Mouse (Mus musculus) neutrophil, adult 5-6 weeks (primary cell): ENCODE results near the gene Srp72. TPM values are rescaled to one million over a fixed set of nuclear protein-coding genes. Genes with fewer than 3 reads are reported as not detected.

Experiments
- ATAC-seq: fragments of 151-379, 151-347 bp; 2 replicates; pipeline ENCODE4 v1.8.0; 2017; ENCODE audit warnings: mild to moderate bottlenecking, moderate TSS enrichment; ENCODE audit not compliant: insufficient number of reproducible peaks, poor library complexity, low FRiP score, severe bottlenecking; ENCODE audit errors: extremely low read depth
- total RNA-seq: library from RNA; stranded (forward); fragments of 200-1000 nt; gene quantifications from 2 replicates; pipeline ENCODE4 v1.2.3, GENCODE M21; 2017

Gene Srp72
- total RNA-seq: 91.1 and 109 TPM in 2 replicates

- ATAC-seq: peak; percentile 95
Observed at GRCm38 (mm10) chr5:76974554-76975285, at the start of gene Srp72. Srp72 (plus strand) TSS chr5:76974683.

GRCm38 (mm10) chr5:76928124-76928832 lies 46.2 kb upstream of the Srp72 start:
- ATAC-seq: no peak

GRCm38 (mm10) chr5:76929180-76929877 lies 45.2 kb upstream of the Srp72 start:
- ATAC-seq: no peak

- ATAC-seq: no peak
Observed at GRCm38 (mm10) chr5:76939717-76940116, 34.8 kb upstream of the Srp72 start.

- ATAC-seq: no peak
Observed at GRCm38 (mm10) chr5:76941975-76942374, 32.5 kb upstream of the Srp72 start.

GRCm38 (mm10) chr5:76942505-76942904 lies 32.0 kb upstream of the Srp72 start:
- no peak for ATAC-seq

- no peak for ATAC-seq
Observed at GRCm38 (mm10) chr5:76944965-76945677, 29.4 kb upstream of the Srp72 start.

GRCm38 (mm10) chr5:76945678-76946033 lies 28.8 kb upstream of the Srp72 start:
- no peak for ATAC-seq

- no peak for ATAC-seq
Observed at GRCm38 (mm10) chr5:76947142-76947541, 27.3 kb upstream of the Srp72 start.

- ATAC-seq: no peak
Observed at GRCm38 (mm10) chr5:76947758-76948157, 26.7 kb upstream of the Srp72 start.

GRCm38 (mm10) chr5:76950343-76951105 lies 24.0 kb upstream of the Srp72 start:
- ATAC-seq: 0 out of 2 replicates have a peak, but pooled peaks have one; percentile 4

- peak; percentile 94 for ATAC-seq
Observed at GRCm38 (mm10) chr5:76951106-76952027, 23.1 kb upstream of the Srp72 start, which contains the start of the genes Paics and Ppat. Paics (plus strand) TSS chr5:76951307. Ppat (minus strand) TSS chr5:76951578.

- no peak for ATAC-seq
Observed at GRCm38 (mm10) chr5:76952112-76953040, 22.1 kb upstream of the Srp72 start.

- ATAC-seq: no peak
Observed at GRCm38 (mm10) chr5:76953794-76954193, 20.7 kb upstream of the Srp72 start.

- ATAC-seq: no peak
Observed at GRCm38 (mm10) chr5:76954271-76954900, 20.1 kb upstream of the Srp72 start.

- ATAC-seq: no peak
Observed at GRCm38 (mm10) chr5:76955474-76955873, 19.0 kb upstream of the Srp72 start.
